Mouse (Mus musculus) gastrocnemius, postnatal 4 days (tissue): ENCODE measurements at regions not wholly inside any gene's neighbourhood (a gene's known extent, or its start where the extent isn't known, plus 50 kb on each side); places are given as distances from the start of the nearest gene placed in this dataset.

Experiments
- DNase-seq, 2 experiments: peaks; one replicate each; pipeline ENCODE4 v3.0.0; 2021 to 2022; ENCODE audit warnings: low spot score in 2 of 2, mixed read lengths in 2 of 2

GRCm38 (mm10) chr6:16999451-17000139 is 65.4 kb upstream of the Tes start:
- no peak for DNase-seq

- no peak for DNase-seq
These were observed 69.4 kb upstream of the Tes start for GRCm38 (mm10) chr6:16995495-16995936.

- no peak for DNase-seq
These were observed 70.2 kb upstream of the Tes start for GRCm38 (mm10) chr6:16994711-16995110.

- DNase-seq, result no peak
These were observed 72.9 kb upstream of the Tes start for GRCm38 (mm10) chr6:16991996-16992591.

GRCm38 (mm10) chr6:16978206-16978505 is 79.9 kb upstream of the Tfec start:
- DNase-seq, result peak in 1 of 2 experiments; percentile 43

GRCm38 (mm10) chr6:16977392-16978205 is 79.4 kb upstream of the Tfec start:
- DNase-seq, result no peak

GRCm38 (mm10) chr6:16965658-16966057 is 67.4 kb upstream of the Tfec start:
- DNase-seq, result no peak

- no peak for DNase-seq
These were observed 66.1 kb upstream of the Tfec start for GRCm38 (mm10) chr6:16964362-16964761.

GRCm38 (mm10) chr6:16963958-16964357 is 65.7 kb upstream of the Tfec start:
- no peak for DNase-seq

- DNase-seq, result peak; percentile 22 to 54
These were observed 59.9 kb upstream of the Tfec start for GRCm38 (mm10) chr6:16958102-16958501.

GRCm38 (mm10) chr6:16956771-16957435 is 58.7 kb upstream of the Tfec start:
- DNase-seq, result no peak
